Mouse (Mus musculus) midbrain, embryonic 11.5 days (tissue): ENCODE data around the gene Nudt15. TPM values are rescaled to one million over a fixed set of nuclear protein-coding genes. Genes with fewer than 3 reads are reported as not detected.

ENCODE experiments used
- ATAC-seq: fragments of 200-750 bp; cut with Nextera tagmentation; 2 replicates; pipeline ENCODE4 v1.8.0; 2017; ENCODE audit warnings: moderate TSS enrichment, moderate library complexity; ENCODE audit not compliant: low FRiP score
- DNase-seq: peaks from one replicate; pipeline ENCODE4 v3.0.0; 2015; ENCODE audit warnings: low spot score; ENCODE audit errors: missing footprints
- H3K27ac ChIP-seq: fragments of 300-500 bp; sonication (generic); 2 replicates; pipeline ENCODE4 v1.5.1; 2014; ENCODE audit warnings: low read depth, low read length
- H3K27me3 ChIP-seq: fragments of 300-500 bp; sonication (generic); 2 replicates; pipeline ENCODE4 v1.6.1; 2014; ENCODE audit warnings: mild to moderate bottlenecking, low read length, moderate library complexity, mixed read lengths; ENCODE audit not compliant: control insufficient read depth, insufficient read depth
- H3K36me3 ChIP-seq: fragments of 300-500 bp; sonication (generic); 2 replicates; pipeline ENCODE4 v1.6.1; 2014; ENCODE audit warnings: mild to moderate bottlenecking, low read length, moderate library complexity, mixed read lengths; ENCODE audit not compliant: control insufficient read depth, insufficient read depth
- H3K4me1 ChIP-seq: fragments of 300-500 bp; sonication (generic); 2 replicates; pipeline ENCODE4 v1.6.1; 2014; ENCODE audit warnings: low read length; ENCODE audit not compliant: control insufficient read depth, insufficient read depth
- H3K4me2 ChIP-seq: fragments of 300-500 bp; sonication (generic); 2 replicates; pipeline ENCODE4 v1.6.1; 2014; ENCODE audit warnings: mild to moderate bottlenecking, moderate library complexity
- H3K4me3 ChIP-seq: fragments of 300-500 bp; sonication (generic); 2 replicates; pipeline ENCODE4 v1.5.1; 2014; ENCODE audit warnings: low read depth, low read length
- H3K9ac ChIP-seq: fragments of 300-500 bp; sonication (generic); 2 replicates; pipeline ENCODE4 v1.6.1; 2014; ENCODE audit warnings: low read length
- H3K9me3 ChIP-seq: fragments of 300-500 bp; sonication (generic); 2 replicates; pipeline ENCODE4 v1.6.1; 2016; ENCODE audit warnings: low read length; ENCODE audit not compliant: control insufficient read depth
- WGBS: fragments of 180-500 bp; shearing (Covaris S2); extraction: QIAGEN DNeasy Blood & Tissue Kit; methylation state at CpG from one replicate; pipeline ENCODE4 v1.1.7; 2014; 5-methylcytosine and 5-hydroxymethylcytosine counted together
- polyA plus RNA-seq: library from polyadenylated mRNA; unstranded; fragments of >200 nt; fragmentation: Nextera tagmentation; extraction: Ambion mirVana; gene quantifications from 2 replicates; pipeline ENCODE4 v1.2.1, GENCODE M21; 2014

Nudt15 gene
- polyA plus RNA-seq, 1 experiment from 2014 or later: 10.8 TPM

- Histone ChIP-seq H3K27me3 (no peaks in the 10 kb centered on the region), H3K27ac (no peak overlapping the region), H3K4me2 (no peak overlapping the region), H3K9ac (no peak overlapping the region), H3K36me3 (no peaks in the 10 kb centered on the region), H3K4me1 (no peaks in the 10 kb centered on the region), H3K4me3 (no peak overlapping the region), H3K9me3 (no peaks in the 10 kb centered on the region)
- no peak for DNase-seq
- ATAC-seq: no peak
- WGBS: 73% methylated on average over 6 of the region's 6 CpGs
These were observed 46.3 kb downstream of the Nudt15 start for GRCm38 (mm10) chr14:73501721-73502120.

GRCm38 (mm10) chr14:73501283-73501682 is 46.8 kb downstream of the Nudt15 start:
- 92% methylated on average over 9 of the region's 9 CpGs for WGBS
- H3K4me1 ChIP-seq: no peaks in the 10 kb centered on the region
- H3K9me3 ChIP-seq: no peaks in the 10 kb centered on the region
- no peak overlapping the region for H3K4me3 ChIP-seq
- DNase-seq (no peak), ATAC-seq (no peak)
- H3K9ac ChIP-seq: no peak overlapping the region
- no peak overlapping the region for H3K4me2 ChIP-seq
- H3K27me3 ChIP-seq: no peaks in the 10 kb centered on the region
- no peak overlapping the region for H3K27ac ChIP-seq
- no peaks in the 10 kb centered on the region for H3K36me3 ChIP-seq

GRCm38 (mm10) chr14:73495753-73496152 is 52.3 kb downstream of the Nudt15 start:
- Histone ChIP-seq H3K9me3 (no peaks in the 10 kb centered on the region), H3K4me3 (no peak overlapping the region), H3K27ac (no peak overlapping the region), H3K4me1 (no peaks in the 10 kb centered on the region), H3K27me3 (no peaks in the 10 kb centered on the region), H3K36me3 (no peaks in the 10 kb centered on the region), H3K9ac (no peak overlapping the region), H3K4me2 (no peak overlapping the region)
- 78% methylated on average over 7 of the region's 7 CpGs for WGBS
- ATAC-seq: no peak
- DNase-seq: no peak

DNA sequence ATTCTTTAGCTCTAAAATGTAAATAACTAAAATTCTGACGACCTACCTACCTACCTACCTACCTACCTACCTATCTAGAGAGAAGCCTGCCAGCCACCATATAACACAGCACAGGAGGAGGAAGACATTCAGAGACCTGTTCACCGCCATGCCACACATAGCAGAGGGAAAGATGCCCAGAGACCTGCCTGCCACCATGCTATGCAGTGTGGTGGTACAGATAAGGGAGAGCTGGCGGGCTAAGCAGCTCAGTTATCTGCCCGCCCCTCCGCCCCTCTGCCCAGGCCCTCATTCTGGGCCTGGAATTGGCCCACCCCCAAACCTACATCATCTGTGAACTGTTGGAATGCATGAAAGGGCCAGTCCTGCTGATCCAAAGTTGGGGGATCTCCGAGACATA is 53.9 kb downstream of the Nudt15 start:
- Histone ChIP-seq H3K4me1 (no peaks in the 10 kb centered on the region), H3K36me3 (no peaks in the 10 kb centered on the region), H3K4me3 (no peak overlapping the region), H3K27me3 (no peaks in the 10 kb centered on the region), H3K27ac (no peak overlapping the region), H3K4me2 (no peak overlapping the region), H3K9me3 (no peaks in the 10 kb centered on the region), H3K9ac (no peak overlapping the region)
- DNase-seq (no peak), ATAC-seq (no peak)
- 80% methylated on average over 6 of the region's 6 CpGs for WGBS

DNA sequence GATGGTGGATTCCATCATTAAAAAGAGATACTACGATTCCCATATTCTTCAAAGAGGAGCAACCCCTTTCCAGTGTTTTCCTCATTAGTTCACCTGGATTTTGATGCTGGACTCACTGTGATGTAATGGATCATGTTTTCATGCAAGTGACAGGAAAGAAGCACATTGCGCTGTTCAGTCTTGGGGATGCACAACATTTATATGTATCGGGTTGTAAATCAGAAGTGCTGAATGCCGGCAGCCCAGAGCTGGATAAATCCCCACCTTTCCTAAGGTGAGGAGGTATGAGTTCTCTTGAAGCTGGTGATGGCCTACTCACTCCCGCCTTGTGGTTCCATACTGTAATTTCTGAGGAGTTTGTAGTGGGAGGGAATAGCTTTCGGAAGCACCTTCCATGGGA is 54.7 kb downstream of the Nudt15 start:
- no peak overlapping the region for H3K27ac ChIP-seq
- no peak overlapping the region for H3K9ac ChIP-seq
- no peaks in the 10 kb centered on the region for H3K36me3 ChIP-seq
- ATAC-seq (no peak), DNase-seq (no peak)
- no peaks in the 10 kb centered on the region for H3K9me3 ChIP-seq
- no peak overlapping the region for H3K4me2 ChIP-seq
- no peaks in the 10 kb centered on the region for H3K27me3 ChIP-seq
- H3K4me1 ChIP-seq: no peaks in the 10 kb centered on the region
- H3K4me3 ChIP-seq: no peak overlapping the region
- WGBS: 92% methylated on average over 6 of the region's 6 CpGs

DNA sequence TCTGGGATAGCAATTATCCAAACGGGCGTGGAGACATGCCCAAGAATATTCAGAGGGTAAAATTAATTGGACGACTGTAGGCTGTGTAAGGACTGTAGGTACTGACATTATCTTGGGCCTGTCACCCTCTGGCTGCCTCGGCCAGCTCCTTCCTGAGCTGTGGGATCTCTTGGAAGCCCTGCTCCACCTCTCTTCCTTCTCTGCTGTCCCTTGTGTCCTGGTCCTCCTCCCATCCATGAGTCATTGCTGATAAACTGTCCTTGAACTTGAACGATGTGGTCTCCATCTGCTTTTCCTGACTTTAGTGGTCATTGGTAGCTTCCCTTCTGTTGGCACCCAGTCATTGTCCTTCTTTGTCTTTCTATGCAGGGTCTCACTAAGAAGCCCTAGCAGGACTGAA is 61.4 kb downstream of the Nudt15 start:
- Histone ChIP-seq H3K36me3 (no peaks in the 10 kb centered on the region), H3K27ac (no peak overlapping the region), H3K4me1 (no peaks in the 10 kb centered on the region), H3K27me3 (no peaks in the 10 kb centered on the region), H3K9me3 (no peaks in the 10 kb centered on the region), H3K4me2 (no peak overlapping the region), H3K9ac (no peak overlapping the region), H3K4me3 (no peak overlapping the region)
- ATAC-seq (no peak), DNase-seq (no peak)
- WGBS: 89% methylated on average over 5 of the region's 5 CpGs

GRCm38 (mm10) chr14:73484366-73485110 is 63.5 kb downstream of the Nudt15 start:
- Histone ChIP-seq H3K4me1 (no peaks in the 10 kb centered on the region), H3K27ac (no peak overlapping the region), H3K27me3 (no peaks in the 10 kb centered on the region), H3K36me3 (no peaks in the 10 kb centered on the region), H3K9me3 (no peaks in the 10 kb centered on the region), H3K4me3 (no peak overlapping the region), H3K9ac (no peak overlapping the region), H3K4me2 (no peak overlapping the region)
- DNase-seq (no peak), ATAC-seq (no peak)
- WGBS: 53% methylated on average over 3 of the region's 3 CpGs

- no peaks in the 10 kb centered on the region for H3K27me3 ChIP-seq
- DNase-seq (no peak), ATAC-seq (no peak)
- H3K9me3 ChIP-seq: no peaks in the 10 kb centered on the region
- 81% methylated on average over 5 of the region's 5 CpGs for WGBS
- no peaks in the 10 kb centered on the region for H3K36me3 ChIP-seq
- no peak overlapping the region for H3K4me3 ChIP-seq
- H3K9ac ChIP-seq: no peak overlapping the region
- H3K4me2 ChIP-seq: no peak overlapping the region
- no peak overlapping the region for H3K27ac ChIP-seq
- no peaks in the 10 kb centered on the region for H3K4me1 ChIP-seq
These were observed 64.4 kb downstream of the Nudt15 start for GRCm38 (mm10) chr14:73483516-73484229.

- no peak overlapping the region for H3K4me3 ChIP-seq
- DNase-seq: no peak
- no peak overlapping the region for H3K9ac ChIP-seq
- no peak for ATAC-seq
- H3K9me3 ChIP-seq: no peaks in the 10 kb centered on the region
- no peak overlapping the region for H3K27ac ChIP-seq
- H3K27me3 ChIP-seq: no peaks in the 10 kb centered on the region
- no peaks in the 10 kb centered on the region for H3K4me1 ChIP-seq
- no peaks in the 10 kb centered on the region for H3K36me3 ChIP-seq
- H3K4me2 ChIP-seq: no peak overlapping the region
- 28% methylated on average over 1 of the region's 1 CpGs for WGBS
These were observed 68.3 kb downstream of the Nudt15 start for GRCm38 (mm10) chr14:73479771-73480170.
